Mouse (Mus musculus) hindbrain, postnatal 0 days (tissue): ENCODE results near the gene Limch1. TPM values are rescaled to one million over a fixed set of nuclear protein-coding genes. Genes with fewer than 3 reads are reported as not detected.

Experiments used
- ATAC-seq: fragments of 200-750 bp; cut with Nextera tagmentation; 2 replicates; pipeline ENCODE4 v1.8.0; 2017; ENCODE audit warnings: mild to moderate bottlenecking, moderate TSS enrichment, moderate library complexity
- DNase-seq: peaks from one replicate; pipeline ENCODE4 v3.0.0-alpha.2; 2015; ENCODE audit warnings: low spot score
- H3K27ac ChIP-seq: fragments of 300-500 bp; sonication (generic); 2 replicates; pipeline ENCODE4 v1.5.1; 2014; ENCODE audit warnings: mild to moderate bottlenecking
- H3K27me3 ChIP-seq: fragments of 300-500 bp; sonication (generic); 2 replicates; pipeline ENCODE4 v1.6.1; 2014; ENCODE audit warnings: low read length, mixed read lengths; ENCODE audit not compliant: insufficient read depth
- H3K36me3 ChIP-seq: fragments of 300-500 bp; sonication (generic); 2 replicates; pipeline ENCODE4 v1.6.1; 2014; ENCODE audit warnings: low read length, mixed read lengths; ENCODE audit not compliant: insufficient read depth
- H3K4me1 ChIP-seq: fragments of 300-500 bp; sonication (generic); 2 replicates; pipeline ENCODE4 v1.6.1; 2014; ENCODE audit warnings: antibody characterized with exemption, low read length, mixed read lengths; ENCODE audit not compliant: insufficient read depth
- H3K4me2 ChIP-seq: fragments of 300-500 bp; sonication (generic); 2 replicates; pipeline ENCODE4 v1.6.1; 2014; ENCODE audit warnings: low read depth, mild to moderate bottlenecking, low read length, moderate library complexity, mixed read lengths
- H3K4me3 ChIP-seq: fragments of 300-500 bp; sonication (generic); 2 replicates; pipeline ENCODE4 v1.5.1; 2014; ENCODE audit warnings: low read length
- H3K9ac ChIP-seq: fragments of 300-500 bp; sonication (generic); replicated peaks from 2 replicates; pipeline ENCODE4 v1.6.1; 2014; ENCODE audit warnings: mild to moderate bottlenecking, low read length, moderate library complexity, mixed read lengths
- H3K9me3 ChIP-seq: fragments of 300-500 bp; sonication (generic); 2 replicates; pipeline ENCODE4 v1.6.1; 2016; ENCODE audit warnings: low read length, mixed read lengths
- CTCF ChIP-seq: IDR thresholded peaks from 2 replicates; pipeline ENCODE4 v1.5.1; 2016; ENCODE audit warnings: antibody characterized with exemption, control low read depth, low read depth
- WGBS: fragments of 180-500 bp; shearing (Covaris S2); extraction: QIAGEN DNeasy Blood & Tissue Kit; methylation state at CpG from one replicate; pipeline ENCODE4 v1.1.7; 2014; 5-methylcytosine and 5-hydroxymethylcytosine counted together
- polyA plus RNA-seq: library from polyadenylated mRNA; unstranded; fragments of >200 nt; fragmentation: Nextera tagmentation; extraction: Ambion mirVana; gene quantifications from 2 replicates; pipeline ENCODE4 v1.2.1, GENCODE M21; 2015
- total RNA-seq: library from RNA; depleted of rRNA; stranded (reverse); fragments of >200 nt; gene quantifications from 2 replicates; pipeline ENCODE4 v1.2.3, GENCODE M21; 2014

The Limch1 gene
- total and polyA plus RNA-seq, 2 experiments from 2014 or later: 50.4 to 72.4 TPM

DNA sequence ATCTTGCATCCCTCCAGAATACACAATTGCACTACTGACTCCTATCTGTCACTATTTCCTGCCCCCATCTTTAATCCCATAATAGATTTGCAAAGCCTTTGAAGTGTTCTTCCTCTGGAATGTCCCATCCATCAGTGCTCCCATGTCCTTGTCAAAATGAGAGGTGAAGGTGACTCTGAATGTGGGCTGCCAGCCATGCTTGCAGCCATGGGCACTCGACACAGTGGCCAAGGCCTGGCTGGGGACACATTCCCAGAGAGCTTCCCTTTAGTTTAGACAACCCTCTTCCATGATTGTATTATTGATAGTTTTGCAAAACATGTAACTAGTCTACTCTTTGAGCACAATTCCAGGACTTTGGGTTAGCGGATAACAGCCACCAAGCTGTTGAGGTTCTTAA lies 96.3 kb downstream of the Limch1 start:
- 90% methylated on average over 2 of the region's 2 CpGs for WGBS
- no peak overlapping the region for H3K4me2 ChIP-seq
- no peaks in the 10 kb centered on the region for H3K9me3 ChIP-seq
- H3K36me3 ChIP-seq: no peaks in the 10 kb centered on the region
- no peak overlapping the region for H3K9ac ChIP-seq
- no peak for DNase-seq
- no peaks in the 10 kb centered on the region for H3K4me1 ChIP-seq
- no peak for ATAC-seq
- TF ChIP-seq CTCF: no peak
- no peak overlapping the region for H3K27ac ChIP-seq
- H3K4me3 ChIP-seq: no peak overlapping the region
- no peaks in the 10 kb centered on the region for H3K27me3 ChIP-seq

DNA sequence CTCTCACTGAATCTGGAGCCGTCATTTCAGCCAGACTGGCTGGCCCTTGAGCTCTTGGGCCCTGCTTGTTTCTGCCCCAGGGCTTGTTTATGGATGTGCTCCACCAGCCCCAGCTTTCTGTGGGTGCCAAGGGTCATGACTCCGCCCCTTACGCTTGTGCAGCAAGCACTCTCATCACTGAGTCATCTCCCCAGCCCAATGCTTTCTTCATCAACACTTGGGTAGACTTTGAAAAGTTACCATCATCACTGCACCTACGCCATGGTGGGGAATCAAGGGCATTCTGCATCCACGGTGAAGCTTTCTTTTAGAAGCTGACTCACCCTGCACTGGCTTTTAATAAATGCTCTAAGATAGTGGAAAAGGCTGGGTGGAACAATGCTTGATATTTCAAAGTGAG lies 97.1 kb downstream of the Limch1 start:
- no peaks in the 10 kb centered on the region for H3K4me1 ChIP-seq
- 94% methylated on average over 5 of the region's 5 CpGs for WGBS
- TF ChIP-seq CTCF: no peak
- no peaks in the 10 kb centered on the region for H3K9me3 ChIP-seq
- no peak overlapping the region for H3K4me2 ChIP-seq
- no peak overlapping the region for H3K4me3 ChIP-seq
- H3K9ac ChIP-seq: no peak overlapping the region
- DNase-seq: no peak
- H3K27me3 ChIP-seq: no peaks in the 10 kb centered on the region
- no peaks in the 10 kb centered on the region for H3K36me3 ChIP-seq
- H3K27ac ChIP-seq: no peak overlapping the region
- no peak for ATAC-seq

DNA sequence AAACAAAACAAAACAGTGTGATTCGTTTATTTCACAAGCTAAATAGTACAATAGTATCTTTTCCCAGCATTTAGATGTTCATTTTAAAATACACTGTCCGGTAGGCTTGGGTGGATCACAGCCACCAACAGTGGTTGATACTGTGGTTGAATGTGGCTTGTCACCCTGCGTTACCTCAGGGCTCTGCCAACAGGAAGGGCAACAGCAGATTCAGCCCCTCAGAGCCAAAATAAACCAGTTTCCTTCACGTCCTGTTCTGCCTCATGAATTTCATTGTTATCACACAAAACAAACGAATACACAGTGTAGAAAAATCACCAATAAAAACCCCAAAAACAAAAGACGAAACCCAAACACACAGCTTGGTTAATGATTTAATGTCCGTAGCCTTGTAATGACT lies 102.5 kb downstream of the Limch1 start:
- DNase-seq (no peak), ATAC-seq (no peak)
- 62% methylated on average over 7 of the region's 7 CpGs for WGBS
- Histone ChIP-seq H3K9me3 (no peaks in the 10 kb centered on the region), H3K9ac (no peak overlapping the region), H3K27ac (no peak overlapping the region), H3K36me3 (no peaks in the 10 kb centered on the region), H3K4me1 (peaks cover 13% of the 10 kb centered on the region; the same call in 1 of the 2 replicates), H3K4me3 (no peak overlapping the region), H3K27me3 (no peaks in the 10 kb centered on the region), H3K4me2 (no peak overlapping the region)
- TF ChIP-seq CTCF: no peak

DNA sequence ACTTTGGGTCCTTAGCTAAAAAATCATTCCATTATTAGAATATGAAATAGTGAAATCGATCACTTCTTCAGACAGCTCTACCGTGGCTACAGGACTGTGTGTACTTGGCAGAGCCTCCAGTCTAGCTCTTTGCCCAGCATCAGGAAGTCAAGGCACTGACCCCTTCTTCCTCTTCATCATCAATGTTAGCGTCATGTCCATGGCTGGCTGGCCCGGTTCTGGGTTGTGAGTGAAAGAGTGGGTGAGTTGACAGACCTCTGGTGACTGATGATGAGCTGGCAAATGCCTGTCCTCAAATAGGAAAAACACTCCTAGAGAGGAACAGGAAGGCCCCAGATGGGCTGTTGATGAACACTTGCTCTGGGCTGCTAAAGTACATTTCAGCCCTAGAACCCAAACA lies 103.5 kb downstream of the Limch1 start:
- WGBS: 76% methylated on average over 4 of the region's 4 CpGs
- TF ChIP-seq CTCF: no peak
- no peak for ATAC-seq

DNA sequence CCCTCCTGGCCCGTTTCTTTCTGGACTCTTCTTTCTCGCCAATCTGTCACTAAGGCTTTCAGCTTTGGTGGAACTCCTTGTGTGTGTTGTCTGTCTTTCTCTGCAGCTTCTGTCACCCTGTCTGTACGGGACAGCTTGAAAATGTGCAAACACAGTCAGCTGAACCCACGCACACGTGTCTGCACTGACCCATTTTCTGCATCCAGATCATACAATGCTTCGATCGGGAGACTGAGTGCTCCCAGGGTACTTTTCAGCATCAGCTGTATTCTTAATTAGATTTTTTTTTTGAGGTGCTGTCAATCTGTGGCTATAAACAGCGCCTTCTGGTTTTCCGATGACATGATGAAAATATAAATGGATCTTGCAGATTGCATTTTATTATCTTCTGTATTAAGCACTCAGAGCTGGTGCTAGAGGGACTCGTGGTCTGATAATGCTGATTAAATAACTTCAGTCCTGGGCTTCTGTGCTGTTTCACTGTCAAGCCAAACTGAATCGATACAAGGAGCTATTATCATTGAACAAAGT lies 105.2 kb downstream of the Limch1 start:
- no peak overlapping the region for H3K4me3 ChIP-seq
- whole genome bisulfite sequencing: 48% methylated on average over 11 of the region's 11 CpGs
- H3K27me3 ChIP-seq: no peaks in the 10 kb centered on the region
- peaks cover 13% of the 10 kb centered on the region; the same call in 1 of the 2 replicates for H3K4me1 ChIP-seq
- H3K9ac ChIP-seq: no peak overlapping the region
- no peaks in the 10 kb centered on the region for H3K9me3 ChIP-seq
- TF ChIP-seq CTCF: no peak
- peak; percentile 32 for DNase-seq
- peak; percentile 61; the same call in 1 of the 2 replicates for ATAC-seq
- H3K4me2 ChIP-seq: peak overlapping the region; percentile 8; the same call in 1 of the 2 replicates
- peak overlapping the region; percentile 45; the same call in 1 of the 2 replicates for H3K27ac ChIP-seq
- no peaks in the 10 kb centered on the region for H3K36me3 ChIP-seq

More for the DNA sequence above, 103.5 kb downstream of the Limch1 start:
- no peaks in the 10 kb centered on the region for H3K27me3 ChIP-seq
- peaks cover 13% of the 10 kb centered on the region; the same call in 1 of the 2 replicates for H3K4me1 ChIP-seq
- H3K9ac ChIP-seq: no peak overlapping the region
- H3K4me3 ChIP-seq: no peak overlapping the region
- no peak overlapping the region for H3K27ac ChIP-seq
- no peak for DNase-seq
- no peaks in the 10 kb centered on the region for H3K9me3 ChIP-seq
- no peak overlapping the region for H3K4me2 ChIP-seq
- H3K36me3 ChIP-seq: no peaks in the 10 kb centered on the region

DNA sequence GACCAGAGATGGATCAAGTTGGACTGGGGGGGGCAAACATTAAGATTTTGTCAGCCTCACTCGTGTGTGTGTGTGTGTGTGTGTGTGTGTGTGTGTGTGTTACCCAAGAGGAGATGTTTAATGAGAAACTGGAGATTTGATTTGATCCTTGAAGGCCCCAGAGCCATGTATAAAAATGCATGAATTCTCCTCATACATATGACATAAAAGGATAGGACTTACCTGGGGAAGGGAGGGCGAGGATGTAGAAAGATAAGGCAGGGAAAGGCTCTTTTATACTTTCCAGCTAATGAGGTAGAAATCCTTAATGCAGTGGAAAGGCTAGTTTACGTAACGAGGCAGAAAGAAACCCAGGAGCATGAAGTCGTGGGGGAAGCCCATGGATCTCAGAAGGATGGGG lies 106.1 kb downstream of the Limch1 start:
- no peak overlapping the region for H3K4me3 ChIP-seq
- 0 out of 2 replicates have a peak overlapping the region, but pooled peaks have one; percentile 45 for H3K27ac ChIP-seq
- no peaks in the 10 kb centered on the region for H3K9me3 ChIP-seq
- H3K4me1 ChIP-seq: peaks cover 13% of the 10 kb centered on the region; the same call in 1 of the 2 replicates
- H3K4me2 ChIP-seq: no peak overlapping the region
- WGBS: 78% methylated on average over 5 of the region's 5 CpGs
- H3K36me3 ChIP-seq: no peaks in the 10 kb centered on the region
- no peaks in the 10 kb centered on the region for H3K27me3 ChIP-seq
- no peak overlapping the region for H3K9ac ChIP-seq
- no peak for DNase-seq
- no peak for ATAC-seq
- TF ChIP-seq CTCF: no peak

DNA sequence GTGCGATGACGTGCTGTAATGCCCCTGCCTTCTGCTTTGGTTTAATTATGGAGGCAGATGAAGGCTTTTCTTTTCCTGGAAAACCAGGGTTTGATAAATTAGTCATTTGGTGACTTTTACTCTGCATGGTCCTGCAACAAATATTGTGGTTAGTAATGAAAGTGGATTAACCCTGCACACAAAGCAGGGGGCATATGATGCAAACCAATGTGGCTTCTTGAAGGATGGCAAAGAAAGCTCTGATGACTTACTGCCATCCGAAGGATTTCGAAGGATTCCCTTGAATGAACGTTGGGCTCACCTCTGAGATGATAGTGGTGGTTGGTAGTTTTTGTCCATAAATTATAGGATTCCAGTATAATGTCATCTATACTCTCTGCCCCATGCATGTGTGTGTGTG lies 108.6 kb downstream of the Limch1 start:
- Histone ChIP-seq H3K9ac (no peak overlapping the region), H3K27ac (no peak overlapping the region), H3K4me3 (no peak overlapping the region), H3K36me3 (no peaks in the 10 kb centered on the region), H3K27me3 (no peaks in the 10 kb centered on the region), H3K4me2 (no peak overlapping the region), H3K9me3 (no peaks in the 10 kb centered on the region), H3K4me1 (peaks cover 13% of the 10 kb centered on the region; the same call in 1 of the 2 replicates)
- no peak for TF ChIP-seq CTCF
- 90% methylated on average over 5 of the region's 5 CpGs for WGBS
- DNase-seq: no peak
- ATAC-seq: no peak
